ENCODE assay signal across 19 mouse cellular contexts in genomic region chr3:136865176-136865859, GRCm38 (mm10).
DNase-seq lines count a peak whose midpoint lies in the region; ATAC-seq and TF ChIP-seq lines count a peak whose summit lies in the region.
"Had no signal": no experiment of that assay in that cellular context is flagged by ENCODE, and none has a peak within 500 bp of the region (broad histone marks: within the 10 kb centered on the region; RNA-seq: fewer than 3 reads in every experiment).

No protein-coding gene starts in this region.

- no peak for TF ChIP-seq POLR2A in CH12.LX (IDR thresholded peaks at IDR 0.05; ENCODE audit: low read depth, low read length)
- no peak for TF ChIP-seq POLR2A in kidney, adult 2 months (IDR thresholded peaks at IDR 0.05; ENCODE audit: low read depth, low read length)

- H3K27me3 ChIP-seq in limb, embryonic 12.5 days: no peaks in the 10 kb centered on the region
- no peaks in the 10 kb centered on the region for H3K27me3 ChIP-seq in limb, embryonic 10.5 days (ENCODE audit: low read depth, poor library complexity, severe bottlenecking)
- no peaks in the 10 kb centered on the region for H3K27me3 ChIP-seq in lung, postnatal 0 days (replicated peaks; ENCODE audit: insufficient read depth, low read length)
- H3K27me3 ChIP-seq in CH12.LX (replicated peaks): no peaks in the 10 kb centered on the region
- no peaks in the 10 kb centered on the region for H3K27me3 ChIP-seq in kidney, adult 2 months (replicated peaks; ENCODE audit: control insufficient read depth, insufficient read depth, low read length)
- H3K27me3 ChIP-seq: embryonic facial prominence, embryonic 12.5 days; forebrain, embryonic 13.5 days; forebrain, embryonic 15.5 days; Patski had no signal

- TF ChIP-seq CTCF in lung, postnatal 0 days (IDR thresholded peaks at IDR 0.05): no peak
- TF ChIP-seq CTCF in CH12.LX (conservative IDR thresholded peaks at IDR 0.05 in 1 of 2, IDR thresholded peaks at IDR 0.05 in 1 of 2; ENCODE audit: low read depth in 2 of 2, low read length in 2 of 2): no peak
- TF ChIP-seq CTCF in kidney, adult 2 months (conservative IDR thresholded peaks at IDR 0.05; ENCODE audit: insufficient read depth, insufficient read length, low read depth, low read length): no peak

- DNase-seq in limb, embryonic 10.5 days (ENCODE audit: low spot score): no peak
- DNase-seq in lung, postnatal 0 days (ENCODE audit: low spot score): peak; percentile 65
- DNase-seq in lung, postnatal 36 days: no peak
- DNase-seq in CH12.LX (ENCODE audit: extremely low read depth): peak; percentile 50
- no peak for DNase-seq in kidney, adult 2 months
- DNase-seq: adrenal gland, adult 8-10 months; adrenal gland, postnatal 14 days; cerebellum, adult 11-12 months; cerebellum, adult 2 months; cerebellum, adult 9-10 months; cerebellum, postnatal 25 days had no signal

- H3K79me2 ChIP-seq in CH12.LX (replicated peaks; ENCODE audit: control insufficient read depth, extremely low read depth, insufficient read depth, poor library complexity, severe bottlenecking): peaks cover 10% of the 10 kb centered on the region

- peaks cover 12% of the 10 kb centered on the region for H3K4me1 ChIP-seq in limb, embryonic 12.5 days (replicated peaks)
- peaks cover under 1% of the 10 kb centered on the region; the same call in 1 of the 2 replicates for H3K4me1 ChIP-seq in limb, embryonic 10.5 days
- H3K4me1 ChIP-seq in lung, postnatal 0 days (ENCODE audit: insufficient read depth, low read depth, low read length): 0 out of 2 replicates have a peak, but pooled peaks cover 6% of the 10 kb centered on the region
- H3K4me1 ChIP-seq in CH12.LX (ENCODE audit: control insufficient read depth in 1 of 2, insufficient read depth in 2 of 2): peaks cover 11 to 69% of the 10 kb centered on the region in 2 experiments
- peaks cover 3% of the 10 kb centered on the region; the same call in 1 of the 2 replicates for H3K4me1 ChIP-seq in kidney, adult 2 months (ENCODE audit: control insufficient read depth, insufficient read depth, low read length)
- H3K4me1 ChIP-seq: embryonic facial prominence, embryonic 10.5 days; forebrain, embryonic 13.5 days; forebrain, embryonic 15.5 days had no signal

- no peak overlapping the region for H3K4me2 ChIP-seq in limb, embryonic 12.5 days
- H3K4me2 ChIP-seq in lung, postnatal 0 days (replicated peaks; ENCODE audit: low read depth, low read length): no peak overlapping the region
- peak overlapping the region; percentile 1; the same call in 1 of the 2 replicates for H3K4me2 ChIP-seq in CH12.LX (ENCODE audit: insufficient read depth, low read depth, poor library complexity, severe bottlenecking)
- H3K4me2 ChIP-seq: embryonic facial prominence, embryonic 12.5 days; forebrain, embryonic 13.5 days; forebrain, embryonic 15.5 days had no signal

- no peaks in the 10 kb centered on the region for H3K36me3 ChIP-seq in limb, embryonic 12.5 days
- H3K36me3 ChIP-seq in limb, embryonic 10.5 days: no peaks in the 10 kb centered on the region
- no peaks in the 10 kb centered on the region for H3K36me3 ChIP-seq in lung, postnatal 0 days (ENCODE audit: insufficient read depth, low read length)
- H3K36me3 ChIP-seq in CH12.LX (replicated peaks in 1 of 2; ENCODE audit: control insufficient read depth in 1 of 2, insufficient read depth in 1 of 2, low read length in 1 of 2): peaks cover 6 to 31% of the 10 kb centered on the region in 2 experiments
- H3K36me3 ChIP-seq in kidney, adult 2 months (ENCODE audit: control insufficient read depth, insufficient read depth, low read length): no peaks in the 10 kb centered on the region; the same call in 1 of the 2 replicates
- H3K36me3 ChIP-seq: embryonic facial prominence, embryonic 10.5 days; embryonic facial prominence, embryonic 12.5 days; forebrain, embryonic 15.5 days had no signal

- no peaks in the 10 kb centered on the region for H3K9me3 ChIP-seq in limb, embryonic 12.5 days
- no peaks in the 10 kb centered on the region for H3K9me3 ChIP-seq in limb, embryonic 10.5 days (replicated peaks)
- no peaks in the 10 kb centered on the region for H3K9me3 ChIP-seq in lung, postnatal 0 days (ENCODE audit: low read length)
- H3K9me3 ChIP-seq in CH12.LX (replicated peaks; ENCODE audit: low read length): no peaks in the 10 kb centered on the region
- H3K9me3 ChIP-seq: embryonic facial prominence, embryonic 10.5 days; embryonic facial prominence, embryonic 12.5 days; forebrain, embryonic 13.5 days; forebrain, embryonic 15.5 days; G1E had no signal

- no peak overlapping the region for H3K9ac ChIP-seq in limb, embryonic 12.5 days (replicated peaks)
- H3K9ac ChIP-seq in lung, postnatal 0 days (replicated peaks; ENCODE audit: low read depth): no peak overlapping the region
- no peak overlapping the region for H3K9ac ChIP-seq in CH12.LX (ENCODE audit: insufficient read depth, low read depth)
- H3K9ac ChIP-seq: embryonic facial prominence, embryonic 12.5 days; forebrain, embryonic 13.5 days; forebrain, embryonic 15.5 days had no signal

- no peak for TF ChIP-seq RAD21 in CH12.LX (IDR thresholded peaks at IDR 0.05; ENCODE audit: low read depth, low read length)

- in situ Hi-C loops in CH12.LX (cut with MboI; ENCODE audit: low pct_ligation_motif_present, low pct_unique_long_range_greater_than_20kb, low sequenced_read_pairs): no loop called here

- dilution Hi-C loops in CH12.LX (cut with MboI; ENCODE audit: extremely low pct_ligation_motif_present, extremely low pct_unique_long_range_greater_than_20kb, low sequenced_read_pairs): no loop called here

- WGBS in limb, embryonic 12.5 days: 57% methylated on average over 4 of the region's 4 CpGs
- 87% methylated on average over 4 of the region's 4 CpGs for WGBS in limb, embryonic 10.5 days
- WGBS in lung, postnatal 0 days: 64% methylated on average over 4 of the region's 4 CpGs
- WGBS in kidney, adult 2 months: 85% methylated on average over 4 of the region's 4 CpGs

- ATAC-seq in limb, embryonic 12.5 days (ENCODE audit: insufficient number of reproducible peaks, insufficient read depth, low FRiP score, low TSS enrichment, low read depth): no peak
- ATAC-seq in lung, postnatal 0 days: peak; percentile 55
- ATAC-seq: activated CD4-positive, CD25-positive, alpha-beta regulatory T cell, adult 4 months; forebrain, embryonic 15.5 days had no signal

- no peak overlapping the region for H3K4me3 ChIP-seq in limb, embryonic 12.5 days (replicated peaks)
- H3K4me3 ChIP-seq in limb, embryonic 10.5 days: no peak overlapping the region
- H3K4me3 ChIP-seq in lung, postnatal 0 days (ENCODE audit: low read depth, low read length): no peak overlapping the region
- H3K4me3 ChIP-seq in CH12.LX (replicated peaks in 1 of 3; ENCODE audit: low read depth in 2 of 3, low read length in 2 of 3, poor library complexity in 1 of 3): no peak overlapping the region
- H3K4me3 ChIP-seq in kidney, adult 2 months (ENCODE audit: insufficient read depth, low read depth, low read length): no peak overlapping the region
- H3K4me3 ChIP-seq: embryonic facial prominence, embryonic 10.5 days; embryonic facial prominence, embryonic 12.5 days; forebrain, embryonic 13.5 days; forebrain, embryonic 15.5 days had no signal

- H3K27ac ChIP-seq in limb, embryonic 12.5 days: peak overlapping the region; percentile 64; the same call in 1 of the 2 replicates
- H3K27ac ChIP-seq in limb, embryonic 10.5 days: no peak overlapping the region
- H3K27ac ChIP-seq in lung, postnatal 0 days (ENCODE audit: low read length): peak overlapping the region; percentile 72
- H3K27ac ChIP-seq in CH12.LX (ENCODE audit: insufficient read depth, low read depth): no peak overlapping the region
- H3K27ac ChIP-seq in kidney, adult 2 months (ENCODE audit: insufficient read depth, low read depth, low read length): no peak overlapping the region
- H3K27ac ChIP-seq: embryonic facial prominence, embryonic 10.5 days; embryonic facial prominence, embryonic 12.5 days; forebrain, embryonic 13.5 days; forebrain, embryonic 15.5 days had no signal

- peak; percentile 83 for TF ChIP-seq EP300 in lung, postnatal 0 days (IDR thresholded peaks at IDR 0.05)
- TF ChIP-seq EP300 in CH12.LX (IDR thresholded peaks at IDR 0.05; ENCODE audit: low read length): peak; percentile 70

TF ChIP-seq in CH12.LX, 34 proteins besides CTCF, POLR2A, EP300 and RAD21 (continues in another document):
- no peak for TF ChIP-seq ELF1 (IDR thresholded peaks at IDR 0.05; ENCODE audit: low read depth, low read length)
- no peak for TF ChIP-seq KAT2A (IDR thresholded peaks at IDR 0.05; ENCODE audit: insufficient replicate concordance, low read length)
- no peak for TF ChIP-seq ETS1 (conservative IDR thresholded peaks at IDR 0.05; ENCODE audit: low read depth, low read length)
- TF ChIP-seq ZKSCAN1 (IDR thresholded peaks at IDR 0.05; ENCODE audit: borderline replicate concordance, low read depth, low read length): no peak
- TF ChIP-seq SIN3A (IDR thresholded peaks at IDR 0.05; ENCODE audit: low read length): peak; percentile 65
- no peak for TF ChIP-seq NELFE (IDR thresholded peaks at IDR 0.05; ENCODE audit: low read depth, low read length)
- TF ChIP-seq NRF1 (IDR thresholded peaks at IDR 0.05; ENCODE audit: low read depth, low read length): no peak
- TF ChIP-seq MAZ (IDR thresholded peaks at IDR 0.05; ENCODE audit: low read depth, low read length): peak; percentile 77; the same call in 1 of the 2 replicates
- TF ChIP-seq USF1 (IDR thresholded peaks at IDR 0.05; ENCODE audit: low read depth, low read length): no peak
- TF ChIP-seq CHD1 (IDR thresholded peaks at IDR 0.05; ENCODE audit: low read depth, low read length): no peak
- no peak for TF ChIP-seq GABPA (IDR thresholded peaks at IDR 0.05; ENCODE audit: insufficient replicate concordance, low read depth, low read length)
- no peak for TF ChIP-seq PAX5 (IDR thresholded peaks at IDR 0.05; ENCODE audit: low read length)
- TF ChIP-seq JUN (IDR thresholded peaks at IDR 0.05; ENCODE audit: insufficient read depth, low read depth, low read length): no peak
- no peak for TF ChIP-seq SMC3 (IDR thresholded peaks at IDR 0.05; ENCODE audit: low read depth, low read length)
- TF ChIP-seq IRF4 (IDR thresholded peaks at IDR 0.05; ENCODE audit: low read depth, low read length): 0 out of 2 replicates have a peak, but pooled peaks have one; percentile 49
- TF ChIP-seq MYC (IDR thresholded peaks at IDR 0.05; ENCODE audit: low read depth, low read length): peak; percentile 47; the same call in 1 of the 2 replicates
- TF ChIP-seq MEF2A (IDR thresholded peaks at IDR 0.05; ENCODE audit: borderline replicate concordance, low read depth, low read length): peak; percentile 11; the same call in 1 of the 2 replicates
- no peak for TF ChIP-seq CHD2 (IDR thresholded peaks at IDR 0.05; ENCODE audit: low read length)
- no peak for TF ChIP-seq HCFC1 (IDR thresholded peaks at IDR 0.05; ENCODE audit: low read depth, low read length)
- TF ChIP-seq POLR2AphosphoS2 (IDR thresholded peaks at IDR 0.05; ENCODE audit: low read depth, low read length): no peak
- 0 out of 2 replicates have a peak, but pooled peaks have one; percentile 3 for TF ChIP-seq BHLHE40 (IDR thresholded peaks at IDR 0.05; ENCODE audit: low read depth, low read length)
- 0 out of 2 replicates have a peak, but pooled peaks have one; percentile 57 for TF ChIP-seq RCOR1 (conservative IDR thresholded peaks at IDR 0.05; ENCODE audit: low read depth, low read length)

Comparison
In these comparisons a context has a peak if more than half of its experiments do, and no peak if none do; other contexts are left out.
1. H3K27ac ChIP-seq: peak in limb, embryonic 12.5 days (single experiment) and lung, postnatal 0 days (single experiment); none in limb, embryonic 10.5 days (single experiment), CH12.LX (single experiment) and kidney, adult 2 months (single experiment).
2. DNase-seq: peak in lung, postnatal 0 days (single experiment) and CH12.LX (single experiment); none in limb, embryonic 10.5 days (single experiment), lung, postnatal 36 days (single experiment) and kidney, adult 2 months (single experiment).